Mouse (Mus musculus): ENCODE data around the gene Smim5.

DNA sequence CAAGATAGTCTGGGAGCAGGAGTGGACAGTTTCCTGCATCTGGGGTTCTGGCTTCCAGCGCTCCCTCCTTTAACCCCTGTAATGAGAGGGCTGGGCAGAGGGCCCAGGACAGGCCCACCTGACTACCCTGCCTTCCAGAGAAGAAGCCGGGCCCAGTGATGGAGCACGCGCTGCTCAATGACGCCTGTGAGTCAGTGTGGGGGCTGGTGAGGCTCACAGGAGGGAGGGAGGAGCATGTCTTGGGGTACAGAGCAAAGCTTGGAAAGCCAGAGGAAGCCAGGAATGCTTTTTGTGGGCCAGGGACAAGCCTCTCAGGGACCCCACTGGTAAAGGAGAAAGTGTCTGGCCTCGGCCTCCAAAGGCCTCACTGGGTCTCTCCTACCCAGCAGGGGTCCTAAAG is 45.1 kb upstream of the Smim5 start:
- no peak for TF ChIP-seq CTCF (IDR thresholded peaks at IDR 0.05; ENCODE audit: extremely low read depth, insufficient read depth, insufficient read length, insufficient replicate concordance)
- TF ChIP-seq POLR2A (IDR thresholded peaks at IDR 0.05; ENCODE audit: low read depth, low read length): no peak

Data from spleen, adult 2 months (tissue).